Mouse (Mus musculus) midbrain, embryonic 13.5 days (tissue): Measurements from ENCODE around the gene Ptprf. TPM values are rescaled to one million over a fixed set of nuclear protein-coding genes. Genes with fewer than 3 reads are reported as not detected.
A peak's percentile ranks its signal among the peaks of the same experiment; 100 is the strongest.

Experiments
- ATAC-seq: fragments of 200-750 bp; cut with Nextera tagmentation; 2 replicates; pipeline ENCODE4 v1.8.0; 2017; ENCODE audit warnings: mild to moderate bottlenecking, moderate TSS enrichment, moderate library complexity
- H3K27ac ChIP-seq: fragments of 300-500 bp; sonication (generic); 2 replicates; pipeline ENCODE4 v1.5.1; 2015; ENCODE audit warnings: inconsistent platforms, mild to moderate bottlenecking, moderate library complexity
- H3K27me3 ChIP-seq: fragments of 300-500 bp; sonication (generic); 2 replicates; pipeline ENCODE4 v1.6.1; 2015; ENCODE audit warnings: mild to moderate bottlenecking, inconsistent platforms
- H3K36me3 ChIP-seq: fragments of 300-500 bp; sonication (generic); 2 replicates; pipeline ENCODE4 v1.6.1; 2015; ENCODE audit warnings: mild to moderate bottlenecking, inconsistent platforms
- H3K4me1 ChIP-seq: fragments of 300-500 bp; sonication (generic); replicated peaks from 2 replicates; pipeline ENCODE4 v1.6.1; 2015; ENCODE audit warnings: inconsistent platforms
- H3K4me2 ChIP-seq: fragments of 300-500 bp; sonication (generic); replicated peaks from 2 replicates; pipeline ENCODE4 v1.6.1; 2015; ENCODE audit warnings: moderate library complexity, mild to moderate bottlenecking, inconsistent platforms
- H3K4me3 ChIP-seq: fragments of 300-500 bp; sonication (generic); replicated peaks from 2 replicates; pipeline ENCODE4 v1.5.1; 2015; ENCODE audit warnings: mild to moderate bottlenecking, inconsistent platforms
- H3K9ac ChIP-seq: fragments of 300-500 bp; sonication (generic); replicated peaks from 2 replicates; pipeline ENCODE4 v1.6.1; 2015; ENCODE audit warnings: mild to moderate bottlenecking, inconsistent platforms
- H3K9me3 ChIP-seq: fragments of 300-500 bp; sonication (generic); 2 replicates; pipeline ENCODE4 v1.6.1; 2016; ENCODE audit warnings: mild to moderate bottlenecking, inconsistent platforms
- WGBS: fragments of 180-500 bp; shearing (Covaris S2); methylation state at CpG from one replicate; pipeline ENCODE4 v1.1.7; 2015; 5-methylcytosine and 5-hydroxymethylcytosine counted together
- polyA plus RNA-seq: library from polyadenylated mRNA; unstranded; fragments of >200 nt; fragmentation: Nextera tagmentation; extraction: Ambion mirVana; gene quantifications from 2 replicates; pipeline ENCODE4 v1.2.1, GENCODE M21; 2015

Gene Ptprf
- polyA plus RNA-seq, 1 experiment from 2014 or later, result 91.8 TPM

- peaks cover 65% of the 10 kb centered on the region for H3K4me1 ChIP-seq
- no peak overlapping the region for H3K4me3 ChIP-seq
- peak overlapping the region; percentile 4; the same call in 1 of the 2 replicates for H3K27ac ChIP-seq
- peaks cover 40% of the 10 kb centered on the region for H3K36me3 ChIP-seq
- ATAC-seq, result no peak
- no peaks in the 10 kb centered on the region for H3K9me3 ChIP-seq
- H3K27me3 ChIP-seq, result no peaks in the 10 kb centered on the region
- no peak overlapping the region for H3K9ac ChIP-seq
- no peak overlapping the region for H3K4me2 ChIP-seq
- WGBS, result 65% methylated on average over 13 of the region's 13 CpGs
Measured at GRCm38 (mm10) chr4:118281444-118282181, 9.6 kb downstream of the Ptprf start.

- H3K9me3 ChIP-seq, result no peaks in the 10 kb centered on the region
- no peak overlapping the region for H3K4me2 ChIP-seq
- no peak for ATAC-seq
- peak overlapping the region; percentile 28; the same call in 1 of the 2 replicates for H3K9ac ChIP-seq
- no peak overlapping the region for H3K4me3 ChIP-seq
- H3K4me1 ChIP-seq, result peaks cover 69% of the 10 kb centered on the region
- whole genome bisulfite sequencing, result 78% methylated on average over 7 of the region's 7 CpGs
- no peaks in the 10 kb centered on the region for H3K27me3 ChIP-seq
- H3K27ac ChIP-seq, result no peak overlapping the region
- H3K36me3 ChIP-seq, result peaks cover 35% of the 10 kb centered on the region
Measured at GRCm38 (mm10) chr4:118280506-118280905, 10.7 kb downstream of the Ptprf start.

- Histone ChIP-seq H3K4me2 (peak overlapping the region; percentile 38), H3K4me3 (no peak overlapping the region), H3K4me1 (peaks cover 96% of the 10 kb centered on the region), H3K36me3 (peaks cover 36% of the 10 kb centered on the region), H3K27me3 (no peaks in the 10 kb centered on the region), H3K27ac (peak overlapping the region; percentile 97), H3K9me3 (no peaks in the 10 kb centered on the region), H3K9ac (peak overlapping the region; percentile 61; the same call in 1 of the 2 replicates)
- 10% methylated on average over 9 of the region's 9 CpGs for WGBS
- ATAC-seq, result peak; percentile 96
Measured at GRCm38 (mm10) chr4:118276520-118277232, 14.5 kb downstream of the Ptprf start.

- Histone ChIP-seq H3K27me3 (no peaks in the 10 kb centered on the region), H3K36me3 (peaks cover 36% of the 10 kb centered on the region), H3K9ac (peak overlapping the region; percentile 61), H3K4me2 (peak overlapping the region; percentile 38), H3K9me3 (no peaks in the 10 kb centered on the region), H3K4me1 (peaks cover 96% of the 10 kb centered on the region), H3K4me3 (no peak overlapping the region), H3K27ac (peak overlapping the region; percentile 97)
- WGBS, result 52% methylated on average over 6 of the region's 6 CpGs
- ATAC-seq, result peak; percentile 82
Measured at GRCm38 (mm10) chr4:118275601-118276519, 15.3 kb downstream of the Ptprf start.

GRCm38 (mm10) chr4:118274521-118274920 lies 16.7 kb downstream of the Ptprf start:
- WGBS, result 5% methylated on average over 7 of the region's 7 CpGs
- no peak for ATAC-seq
- no peak overlapping the region for H3K4me3 ChIP-seq
- no peak overlapping the region for H3K4me2 ChIP-seq
- H3K9me3 ChIP-seq, result no peaks in the 10 kb centered on the region
- H3K27ac ChIP-seq, result peak overlapping the region; percentile 97
- peaks cover 41% of the 10 kb centered on the region for H3K36me3 ChIP-seq
- peak overlapping the region; percentile 41 for H3K9ac ChIP-seq
- H3K27me3 ChIP-seq, result no peaks in the 10 kb centered on the region
- peaks cover 87% of the 10 kb centered on the region for H3K4me1 ChIP-seq

- Histone ChIP-seq H3K27me3 (no peaks in the 10 kb centered on the region), H3K4me2 (no peak overlapping the region), H3K4me1 (peaks cover 85% of the 10 kb centered on the region), H3K36me3 (peaks cover 46% of the 10 kb centered on the region), H3K9me3 (no peaks in the 10 kb centered on the region), H3K27ac (peak overlapping the region; percentile 97), H3K9ac (peak overlapping the region; percentile 41), H3K4me3 (no peak overlapping the region)
- 72% methylated on average over 8 of the region's 8 CpGs for WGBS
- no peak for ATAC-seq
Measured at GRCm38 (mm10) chr4:118273998-118274397, 17.2 kb downstream of the Ptprf start.

- no peak overlapping the region for H3K4me2 ChIP-seq
- peak overlapping the region; percentile 36; the same call in 1 of the 2 replicates for H3K27ac ChIP-seq
- H3K27me3 ChIP-seq, result no peaks in the 10 kb centered on the region
- peak overlapping the region; percentile 41; the same call in 1 of the 2 replicates for H3K9ac ChIP-seq
- peaks cover 86% of the 10 kb centered on the region for H3K4me1 ChIP-seq
- H3K4me3 ChIP-seq, result no peak overlapping the region
- no peak for ATAC-seq
- 41% methylated on average over 5 of the region's 5 CpGs for WGBS
- no peaks in the 10 kb centered on the region for H3K9me3 ChIP-seq
- peaks cover 51% of the 10 kb centered on the region for H3K36me3 ChIP-seq
Measured at GRCm38 (mm10) chr4:118273545-118273944, 17.7 kb downstream of the Ptprf start.

- no peaks in the 10 kb centered on the region for H3K27me3 ChIP-seq
- H3K4me2 ChIP-seq, result no peak overlapping the region
- no peak overlapping the region for H3K9ac ChIP-seq
- WGBS, result 98% methylated on average over 3 of the region's 3 CpGs
- peaks cover 56% of the 10 kb centered on the region for H3K36me3 ChIP-seq
- no peak for ATAC-seq
- H3K4me3 ChIP-seq, result no peak overlapping the region
- H3K9me3 ChIP-seq, result no peaks in the 10 kb centered on the region
- 0 out of 2 replicates have a peak overlapping the region, but pooled peaks have one; percentile 36 for H3K27ac ChIP-seq
- H3K4me1 ChIP-seq, result peaks cover 81% of the 10 kb centered on the region
Measured at GRCm38 (mm10) chr4:118272871-118273270, 18.3 kb downstream of the Ptprf start.

- no peaks in the 10 kb centered on the region for H3K9me3 ChIP-seq
- no peak overlapping the region for H3K27ac ChIP-seq
- H3K36me3 ChIP-seq, result peaks cover 58% of the 10 kb centered on the region
- no peak overlapping the region for H3K4me3 ChIP-seq
- no peak for ATAC-seq
- H3K4me2 ChIP-seq, result no peak overlapping the region
- WGBS, result 47% methylated on average over 5 of the region's 5 CpGs
- H3K4me1 ChIP-seq, result peaks cover 75% of the 10 kb centered on the region
- H3K9ac ChIP-seq, result no peak overlapping the region; the same call in 1 of the 2 replicates
- no peaks in the 10 kb centered on the region for H3K27me3 ChIP-seq
Measured at GRCm38 (mm10) chr4:118272258-118272657, 18.9 kb downstream of the Ptprf start.

- no peak overlapping the region for H3K4me2 ChIP-seq
- no peak overlapping the region for H3K9ac ChIP-seq
- peaks cover 64% of the 10 kb centered on the region for H3K36me3 ChIP-seq
- H3K27me3 ChIP-seq, result no peaks in the 10 kb centered on the region
- peaks cover 73% of the 10 kb centered on the region for H3K4me1 ChIP-seq
- no peak overlapping the region for H3K4me3 ChIP-seq
- no peak overlapping the region for H3K27ac ChIP-seq
- WGBS, result 57% methylated on average over 9 of the region's 9 CpGs
- no peak for ATAC-seq
- H3K9me3 ChIP-seq, result no peaks in the 10 kb centered on the region
Measured at GRCm38 (mm10) chr4:118271556-118272074, 19.6 kb downstream of the Ptprf start.

GRCm38 (mm10) chr4:118270706-118271105 lies 20.5 kb downstream of the Ptprf start:
- Histone ChIP-seq H3K9ac (no peak overlapping the region), H3K27me3 (no peaks in the 10 kb centered on the region), H3K27ac (no peak overlapping the region), H3K4me3 (no peak overlapping the region), H3K4me2 (no peak overlapping the region), H3K36me3 (peaks cover 68% of the 10 kb centered on the region), H3K9me3 (no peaks in the 10 kb centered on the region), H3K4me1 (peaks cover 73% of the 10 kb centered on the region)
- 100% methylated on average over 3 of the region's 3 CpGs for WGBS
- no peak for ATAC-seq
